Mouse (Mus musculus): ENCODE results near the gene Extl1. TPM values are rescaled to one million over a fixed set of nuclear protein-coding genes. Genes with fewer than 3 reads are reported as not detected.

The Extl1 gene
- polyA plus RNA-seq, 1 experiment from 2014 or later = 0.23 TPM

- no peak for DNase-seq (ENCODE audit: low spot score)
- 0 out of 2 replicates have a peak, but pooled peaks cover 6% of the 10 kb centered on the region for H3K27me3 ChIP-seq (ENCODE audit: low read depth, poor library complexity, severe bottlenecking)
- whole genome bisulfite sequencing = 56% methylated on average over 16 of the region's 16 CpGs
- no peaks in the 10 kb centered on the region for H3K36me3 ChIP-seq
- no peak overlapping the region for H3K27ac ChIP-seq (replicated peaks)
- H3K9me3 ChIP-seq (replicated peaks) = peaks cover 6% of the 10 kb centered on the region
- H3K4me1 ChIP-seq = peaks cover 16% of the 10 kb centered on the region
- H3K4me3 ChIP-seq = no peak overlapping the region
Observed at GRCm38 (mm10) chr4:134316390-134316789, 67.3 kb downstream of the Extl1 start.

- DNase-seq (ENCODE audit: low spot score) = no peak
- 82% methylated on average over 9 of the region's 9 CpGs for WGBS
Observed at GRCm38 (mm10) chr4:134315470-134315869, 68.2 kb downstream of the Extl1 start.

GRCm38 (mm10) chr4:134314876-134315275 is 68.8 kb downstream of the Extl1 start, which contains the start of gene Trim63:
Gene Trim63 (plus strand): TSS chr4:134315120.
- Histone ChIP-seq H3K4me3 (no peak within 1 kb of the TSS), H3K4me1 (peaks cover 16% of the 10 kb centered on the region), H3K27me3 (ENCODE audit: low read depth, poor library complexity, severe bottlenecking) (0 out of 2 replicates have a peak, but pooled peaks cover 6% of the 10 kb centered on the region), H3K36me3 (no peaks in the 10 kb centered on the region), H3K27ac (replicated peaks) (peak within 1 kb of the TSS; percentile 50), H3K9me3 (replicated peaks) (peaks cover 6% of the 10 kb centered on the region)
- 43% methylated on average over 11 of the region's 11 CpGs for WGBS
- no peak for DNase-seq (ENCODE audit: low spot score)

More at GRCm38 (mm10) chr4:134315470-134315869, 68.2 kb downstream of the Extl1 start:
- peaks cover 16% of the 10 kb centered on the region for H3K4me1 ChIP-seq
- peak overlapping the region; percentile 50 for H3K27ac ChIP-seq (replicated peaks)
- no peak overlapping the region for H3K4me3 ChIP-seq
- 0 out of 2 replicates have a peak, but pooled peaks cover 6% of the 10 kb centered on the region for H3K27me3 ChIP-seq (ENCODE audit: low read depth, poor library complexity, severe bottlenecking)
- no peaks in the 10 kb centered on the region for H3K36me3 ChIP-seq
- peaks cover 6% of the 10 kb centered on the region for H3K9me3 ChIP-seq (replicated peaks)

DNA sequence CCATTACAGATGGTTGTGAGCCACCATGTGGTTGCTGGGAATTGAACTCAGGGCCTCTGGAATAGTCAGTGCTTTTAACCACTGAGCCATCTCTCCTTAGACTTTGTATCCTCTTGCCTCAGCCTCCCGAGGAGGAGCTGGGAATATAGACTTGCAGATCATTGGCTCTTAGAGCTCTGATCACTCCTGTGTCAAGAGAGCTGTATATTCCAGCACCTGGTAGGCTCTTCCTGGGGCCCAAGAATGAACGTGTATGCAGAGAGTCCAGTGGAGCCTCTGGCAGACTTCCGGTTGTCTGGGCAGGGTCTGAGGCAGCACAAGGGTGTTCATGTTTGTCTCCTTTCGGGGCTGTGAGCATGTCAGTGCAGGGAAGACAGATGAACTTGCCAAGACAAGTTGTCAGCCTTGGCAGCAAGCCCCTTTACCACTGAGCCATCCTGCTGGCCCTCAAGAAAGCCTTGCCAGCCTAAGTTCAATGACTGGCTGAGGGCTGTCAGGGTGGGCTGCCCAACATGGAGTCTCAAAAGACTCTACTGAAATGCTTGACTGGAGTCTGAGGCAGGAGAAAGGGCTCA is 69.5 kb downstream of the Extl1 start:
- Histone ChIP-seq H3K27ac (replicated peaks) (no peak overlapping the region), H3K4me1 (peaks cover 16% of the 10 kb centered on the region), H3K9me3 (replicated peaks) (peaks cover 6% of the 10 kb centered on the region), H3K4me3 (no peak overlapping the region), H3K36me3 (no peaks in the 10 kb centered on the region), H3K27me3 (ENCODE audit: low read depth, poor library complexity, severe bottlenecking) (0 out of 2 replicates have a peak, but pooled peaks cover 6% of the 10 kb centered on the region)
- WGBS = 86% methylated on average over 4 of the region's 4 CpGs
- no peak for DNase-seq (ENCODE audit: low spot score)

- Histone ChIP-seq H3K4me3 (no peak overlapping the region), H3K9me3 (replicated peaks) (peaks cover 6% of the 10 kb centered on the region), H3K27me3 (ENCODE audit: low read depth, poor library complexity, severe bottlenecking) (0 out of 2 replicates have a peak, but pooled peaks cover 6% of the 10 kb centered on the region), H3K4me1 (peaks cover 19% of the 10 kb centered on the region), H3K27ac (replicated peaks) (no peak overlapping the region), H3K36me3 (no peaks in the 10 kb centered on the region)
- WGBS = 92% methylated on average over 6 of the region's 6 CpGs
- no peak for DNase-seq (ENCODE audit: low spot score)
Observed at GRCm38 (mm10) chr4:134312901-134313300, 70.7 kb downstream of the Extl1 start.

- 93% methylated on average over 5 of the region's 5 CpGs for WGBS
- Histone ChIP-seq H3K4me1 (peaks cover 25% of the 10 kb centered on the region), H3K9me3 (replicated peaks) (peaks cover 6% of the 10 kb centered on the region), H3K27ac (replicated peaks) (no peak overlapping the region), H3K36me3 (no peaks in the 10 kb centered on the region), H3K27me3 (ENCODE audit: low read depth, poor library complexity, severe bottlenecking) (0 out of 2 replicates have a peak, but pooled peaks cover 6% of the 10 kb centered on the region), H3K4me3 (no peak overlapping the region)
- no peak for DNase-seq (ENCODE audit: low spot score)
Observed at GRCm38 (mm10) chr4:134312341-134312740, 71.3 kb downstream of the Extl1 start.

- WGBS = 90% methylated on average over 9 of the region's 9 CpGs
- no peaks in the 10 kb centered on the region for H3K36me3 ChIP-seq
Observed at GRCm38 (mm10) chr4:134311784-134312183, 71.9 kb downstream of the Extl1 start.

GRCm38 (mm10) chr4:134310656-134311055 is 73.0 kb downstream of the Extl1 start:
- Histone ChIP-seq H3K27ac (replicated peaks) (no peak overlapping the region), H3K36me3 (no peaks in the 10 kb centered on the region), H3K27me3 (ENCODE audit: low read depth, poor library complexity, severe bottlenecking) (0 out of 2 replicates have a peak, but pooled peaks cover 1% of the 10 kb centered on the region), H3K4me3 (no peak overlapping the region), H3K4me1 (peaks cover 25% of the 10 kb centered on the region), H3K9me3 (replicated peaks) (peaks cover 6% of the 10 kb centered on the region)
- DNase-seq (ENCODE audit: low spot score) = no peak
- 90% methylated on average over 9 of the region's 9 CpGs for WGBS

More at GRCm38 (mm10) chr4:134311784-134312183, 71.9 kb downstream of the Extl1 start:
- Histone ChIP-seq H3K4me1 (peaks cover 30% of the 10 kb centered on the region), H3K27ac (replicated peaks) (no peak overlapping the region), H3K9me3 (replicated peaks) (peaks cover 6% of the 10 kb centered on the region), H3K27me3 (ENCODE audit: low read depth, poor library complexity, severe bottlenecking) (0 out of 2 replicates have a peak, but pooled peaks cover 6% of the 10 kb centered on the region), H3K4me3 (no peak overlapping the region)
- no peak for DNase-seq (ENCODE audit: low spot score)

GRCm38 (mm10) chr4:134310106-134310505 is 73.5 kb downstream of the Extl1 start:
- Histone ChIP-seq H3K4me3 (no peak overlapping the region), H3K27ac (replicated peaks) (no peak overlapping the region)
- 88% methylated on average over 7 of the region's 7 CpGs for WGBS

GRCm38 (mm10) chr4:134307367-134308072 is 76.1 kb downstream of the Extl1 start:
- Histone ChIP-seq H3K4me3 (peak overlapping the region; percentile 8; the same call in 1 of the 2 replicates), H3K27me3 (ENCODE audit: low read depth, poor library complexity, severe bottlenecking) (no peaks in the 10 kb centered on the region), H3K36me3 (no peaks in the 10 kb centered on the region), H3K9me3 (replicated peaks) (peaks cover under 1% of the 10 kb centered on the region), H3K4me1 (peaks cover 14% of the 10 kb centered on the region), H3K27ac (replicated peaks) (peak overlapping the region; percentile 49; the same call in 1 of the 2 replicates)
- DNase-seq (ENCODE audit: low spot score) = peak; percentile 36
- WGBS = 24% methylated on average over 12 of the region's 12 CpGs

More at GRCm38 (mm10) chr4:134310106-134310505, 73.5 kb downstream of the Extl1 start:
- no peaks in the 10 kb centered on the region for H3K36me3 ChIP-seq
- DNase-seq (ENCODE audit: low spot score) = no peak
- peaks cover 6% of the 10 kb centered on the region for H3K9me3 ChIP-seq (replicated peaks)
- peaks cover 22% of the 10 kb centered on the region for H3K4me1 ChIP-seq
- no peaks in the 10 kb centered on the region for H3K27me3 ChIP-seq (ENCODE audit: low read depth, poor library complexity, severe bottlenecking)

GRCm38 (mm10) chr4:134306963-134307362 is 76.7 kb downstream of the Extl1 start:
- peaks cover 14% of the 10 kb centered on the region for H3K4me1 ChIP-seq
- no peaks in the 10 kb centered on the region for H3K27me3 ChIP-seq (ENCODE audit: low read depth, poor library complexity, severe bottlenecking)
- H3K9me3 ChIP-seq (replicated peaks) = no peaks in the 10 kb centered on the region
- no peaks in the 10 kb centered on the region for H3K36me3 ChIP-seq
- WGBS = 71% methylated on average over 2 of the region's 2 CpGs
- H3K4me3 ChIP-seq = no peak overlapping the region
- DNase-seq (ENCODE audit: low spot score) = no peak
- no peak overlapping the region for H3K27ac ChIP-seq (replicated peaks)
